Mouse (Mus musculus): ENCODE results near the gene Gm30191.
A peak's percentile ranks its signal among the peaks of the same experiment; 100 is the strongest.
"Not testable (repeated sequence)": the region's sequence is repeated elsewhere in the genome, so short reads cannot be mapped to it uniquely, and the experiment has no call there.

Gene Gm30191

GRCm38 (mm10) chr4:134287168-134287564 lies 40.4 kb downstream of the Gm30191 start:
- DNase-seq: peak; percentile 97 to 98

GRCm38 (mm10) chr4:134287575-134288025 lies 40.9 kb downstream of the Gm30191 start, which contains the start of gene Pdik1l:
Pdik1l (minus strand) TSS chr4:134287895.
- DNase-seq: peak; percentile 82 to 90

- peak in 1 of 2 experiments; percentile 45 for DNase-seq
These were observed 41.9 kb downstream of the Gm30191 start for GRCm38 (mm10) chr4:134288397-134289256.

GRCm38 (mm10) chr4:134292067-134292466 lies 45.3 kb downstream of the Gm30191 start:
- DNase-seq: peak; percentile 86 to 87

GRCm38 (mm10) chr4:134293061-134293691 lies 46.4 kb downstream of the Gm30191 start:
- DNase-seq: no peak

- no peak for DNase-seq
These were observed 47.0 kb downstream of the Gm30191 start for GRCm38 (mm10) chr4:134293692-134294163.

- DNase-seq: not testable (repeated sequence)
These were observed 49.4 kb downstream of the Gm30191 start for GRCm38 (mm10) chr4:134296096-134296495.

- DNase-seq: no peak
These were observed 49.8 kb downstream of the Gm30191 start for GRCm38 (mm10) chr4:134296523-134296922.

GRCm38 (mm10) chr4:134297369-134297768 lies 50.6 kb downstream of the Gm30191 start:
- no peak for DNase-seq

GRCm38 (mm10) chr4:134298626-134299497 lies 52.1 kb downstream of the Gm30191 start:
- no peak for DNase-seq

GRCm38 (mm10) chr4:134299498-134299810 lies 52.7 kb downstream of the Gm30191 start:
- DNase-seq: no peak

Data from kidney, postnatal 4 days (tissue).